Mouse (Mus musculus) gastrocnemius, postnatal 36 days (tissue): ENCODE data around the gene Eci3. TPM values are rescaled to one million over a fixed set of nuclear protein-coding genes. Genes with fewer than 3 reads are reported as not detected.
"Not testable (repeated sequence)": the region's sequence is repeated elsewhere in the genome, so short reads cannot be mapped to it uniquely, and the experiment has no call there.

Source experiments
- DNase-seq, 2 experiments: peaks; one replicate each; pipeline ENCODE4 v3.0.0; 2022
- intact Hi-C: fragments of 180-260 bp; cut with DNase I; formaldehyde crosslinking; loops from one replicate; pipeline ENCODE4 v1.15.1; 2025
- long read RNA-seq, 2 experiments: library from polyadenylated mRNA; stranded (forward); transcript quantifications; one replicate each; pipeline ENCODE4 v2.0.0; 2021
- total RNA-seq, 2 experiments: library from RNA; stranded (reverse); gene quantifications; 2 replicates each; pipeline ENCODE4 v1.2.3; 2021

Eci3 gene
- total RNA-seq = 1 to 10 TPM in 1 of 2 experiments, under 1 TPM in 1; 0.47 to 1.1 TPM
- long read RNA-seq, experiment 1 = 0 reads
- long read RNA-seq, experiment 2 = 0 reads

DNA sequence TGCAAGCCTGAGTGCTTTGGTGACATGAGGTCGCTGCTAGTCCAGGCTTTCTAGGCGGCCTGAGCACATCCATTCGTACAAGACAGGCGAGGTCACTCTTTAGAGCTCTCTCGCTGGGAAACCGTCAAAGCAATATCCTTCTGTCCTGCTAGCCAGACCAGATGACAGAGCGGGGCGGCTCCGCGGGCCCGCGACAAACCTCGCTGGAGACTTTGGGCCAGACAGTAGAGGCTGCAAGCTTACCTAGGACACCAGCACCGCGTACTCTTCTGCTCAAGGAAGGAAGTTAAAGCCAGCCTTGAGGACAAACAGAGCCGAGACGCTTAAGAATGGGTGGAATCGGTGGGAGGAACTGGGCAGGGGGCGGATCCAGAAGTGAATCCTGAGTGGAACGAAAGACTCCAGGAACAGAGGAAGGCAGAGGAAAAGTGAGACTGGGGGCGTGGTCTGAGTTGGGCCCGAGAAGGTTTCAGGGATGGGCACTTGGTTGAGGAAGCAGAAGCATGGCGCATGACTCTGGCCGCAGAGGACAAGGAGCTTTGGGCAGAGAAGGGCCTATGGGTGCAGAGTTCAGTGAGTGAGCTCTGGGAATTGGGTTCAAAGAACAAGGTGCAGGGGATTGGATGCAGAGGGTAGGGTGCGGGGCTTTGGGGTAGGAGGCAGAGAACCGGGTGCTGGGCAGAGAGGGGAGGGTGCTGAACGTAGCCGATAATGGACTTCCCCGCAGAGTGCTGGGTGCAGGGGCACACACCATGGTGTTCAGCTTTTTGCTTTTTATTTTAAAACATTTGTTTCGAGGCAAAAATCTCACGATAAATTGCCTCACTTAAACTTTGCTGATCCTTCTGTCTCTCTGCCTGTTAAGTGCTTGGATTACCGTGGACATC is at the start of gene Eci3:
Gene Eci3, minus strand, starts transcription at position 300 of the 887 bp plus-strand sequence.
- peak; percentile 23 to 29 for DNase-seq
- intact Hi-C loops = no loop called here

DNA sequence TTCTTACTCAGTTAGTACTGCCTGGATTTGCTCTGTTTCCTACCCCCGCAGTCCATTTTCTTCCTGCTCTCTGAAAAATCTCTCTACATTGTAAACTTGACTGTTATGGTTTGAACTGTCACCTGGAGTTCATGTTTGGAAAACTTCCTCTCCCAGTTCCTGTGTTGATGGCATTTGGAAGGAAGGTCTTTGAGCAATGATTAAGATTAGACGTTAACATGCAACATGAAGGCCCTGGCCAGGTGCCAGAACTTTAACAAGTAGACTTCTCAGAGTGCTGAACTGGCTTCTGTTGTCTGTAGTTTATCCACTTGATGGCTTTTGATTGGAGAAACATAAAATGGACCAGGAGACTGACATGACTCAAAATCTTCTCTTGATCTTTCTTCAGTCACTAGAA is 32.3 kb upstream of the Eci3 start:
- intact Hi-C loops = no loop called here
- DNase-seq = no peak

GRCm38 (mm10) chr13:34993983-34994811 is 30.6 kb upstream of the Eci3 start:
- DNase-seq = peak; percentile 94 to 97
- intact Hi-C loops = no loop called here

DNA sequence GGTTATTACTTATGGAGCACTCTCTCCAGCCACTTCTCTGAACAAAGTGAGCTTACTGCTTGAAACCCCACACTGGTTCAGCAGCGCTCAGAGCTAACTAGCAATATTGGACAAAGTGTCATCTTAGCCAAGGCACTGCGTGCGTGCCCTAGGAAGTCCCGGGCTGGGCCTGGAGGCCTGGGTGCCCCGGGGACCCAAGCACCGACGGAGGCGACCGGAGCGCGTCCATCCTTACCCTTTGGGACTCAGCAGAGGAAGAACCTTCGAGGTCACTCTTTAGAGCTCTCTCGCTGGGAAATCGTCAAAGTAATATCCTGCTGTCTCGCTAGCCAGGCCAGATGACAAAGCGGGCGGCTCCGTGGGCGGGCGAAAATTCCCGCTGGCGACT is 30.0 kb upstream of the Eci3 start:
- intact Hi-C loops = no loop called here
- peak in 1 of 2 experiments; percentile 7 for DNase-seq

- intact Hi-C loops = no loop called here
- no peak for DNase-seq
These were observed 29.5 kb upstream of the Eci3 start for GRCm38 (mm10) chr13:34993085-34993484.

DNA sequence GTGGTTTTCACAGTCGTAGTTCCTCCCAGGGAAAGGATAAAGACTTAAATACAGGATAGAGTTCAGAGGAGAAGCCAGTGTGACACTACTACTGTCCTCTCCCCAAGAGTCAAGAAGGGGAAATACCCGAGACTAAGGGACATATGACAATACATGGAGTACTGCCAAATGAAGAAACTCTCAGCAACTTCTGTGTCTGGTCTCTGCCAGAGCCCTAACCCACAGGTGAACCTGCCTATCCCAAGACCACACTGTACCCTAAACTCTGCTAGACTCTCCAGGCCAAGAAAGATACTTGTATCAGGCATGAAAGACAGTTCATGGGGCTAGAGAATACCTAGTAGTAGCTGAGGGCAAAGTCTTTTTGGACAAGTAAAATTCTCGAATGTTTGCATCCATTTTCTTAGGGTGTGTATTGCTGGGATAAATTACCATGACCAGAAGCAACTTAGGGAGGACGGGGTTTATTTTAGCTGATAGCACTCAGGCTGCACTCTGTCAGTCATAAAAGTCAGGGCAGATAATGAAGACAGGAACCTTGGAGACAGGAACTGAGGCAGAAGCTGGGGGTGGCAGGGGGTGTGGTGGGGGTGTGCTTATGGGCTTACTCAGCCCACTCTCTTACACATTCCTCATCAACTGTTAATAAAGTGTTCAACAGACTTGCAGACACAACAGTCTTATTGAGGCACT is 28.1 kb upstream of the Eci3 start:
- no peak for DNase-seq
- intact Hi-C loops = no loop called here

- DNase-seq, intact Hi-C loops: not testable (repeated sequence)
These were observed 19.9 kb upstream of the Eci3 start for GRCm38 (mm10) chr13:34983479-34983878.

DNA sequence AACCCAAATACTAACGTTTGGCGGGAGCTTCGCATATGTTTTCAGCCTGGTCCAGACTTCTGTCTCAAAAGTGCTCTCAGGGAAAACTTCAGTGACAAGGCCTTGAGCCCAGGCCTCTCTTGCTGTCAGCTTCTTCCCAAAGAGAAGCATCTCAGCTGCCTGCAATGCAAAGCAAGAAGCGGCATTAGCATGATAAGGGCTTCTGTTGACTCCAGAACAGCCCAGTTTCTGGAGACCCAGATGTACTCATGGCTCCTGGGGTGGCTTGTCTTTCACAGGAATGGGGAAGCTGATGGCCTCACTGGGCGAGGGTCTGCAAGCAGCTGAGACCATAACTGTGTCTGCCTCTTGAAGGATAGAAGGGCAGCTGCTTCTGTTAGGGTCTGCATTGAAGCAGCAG is 15.0 kb upstream of the Eci3 start:
- intact Hi-C loops, DNase-seq: not testable (repeated sequence)

DNA sequence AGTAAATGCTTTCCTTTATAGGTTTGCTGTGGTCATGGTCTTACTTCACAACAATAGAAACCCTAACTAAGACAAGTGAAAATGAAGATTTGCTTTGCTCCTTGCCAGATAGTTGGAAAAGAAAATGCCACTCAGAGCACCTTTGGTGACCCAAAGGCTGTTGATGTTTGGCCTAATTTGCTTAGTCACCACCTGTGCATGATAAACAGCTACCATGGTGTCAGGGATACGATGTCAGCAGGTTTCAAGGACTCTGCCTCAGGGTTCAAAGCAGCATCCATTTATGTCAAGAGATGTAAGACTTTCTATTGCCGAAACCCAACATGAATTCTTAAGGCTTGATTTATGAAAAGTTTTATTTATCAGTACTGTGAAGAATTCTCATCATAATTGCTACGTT is 13.8 kb upstream of the Eci3 start:
- intact Hi-C loops = no loop called here

DNA sequence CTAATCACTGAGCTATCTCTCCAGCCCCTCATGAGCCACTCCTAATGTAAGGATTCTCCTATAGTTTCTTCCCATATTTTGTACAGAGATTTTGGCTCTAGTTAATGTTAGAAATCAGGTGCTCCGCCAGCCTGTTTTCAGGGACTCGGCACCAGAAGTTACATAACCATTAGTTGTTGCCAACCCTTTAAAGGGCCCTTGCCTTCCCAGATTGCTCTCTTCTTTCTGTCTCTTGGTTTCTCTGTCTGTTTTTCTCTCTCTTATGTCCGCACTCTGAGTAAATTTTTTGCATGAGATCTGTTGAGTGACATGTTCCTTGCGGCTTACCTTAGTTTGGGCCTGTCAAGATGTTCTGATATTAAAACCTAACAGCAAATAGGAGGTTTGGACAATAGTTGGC is 12.5 kb upstream of the Eci3 start:
- intact Hi-C loops = no loop called here
- DNase-seq = no peak

More for the DNA sequence above, 13.8 kb upstream of the Eci3 start:
- no peak for DNase-seq

DNA sequence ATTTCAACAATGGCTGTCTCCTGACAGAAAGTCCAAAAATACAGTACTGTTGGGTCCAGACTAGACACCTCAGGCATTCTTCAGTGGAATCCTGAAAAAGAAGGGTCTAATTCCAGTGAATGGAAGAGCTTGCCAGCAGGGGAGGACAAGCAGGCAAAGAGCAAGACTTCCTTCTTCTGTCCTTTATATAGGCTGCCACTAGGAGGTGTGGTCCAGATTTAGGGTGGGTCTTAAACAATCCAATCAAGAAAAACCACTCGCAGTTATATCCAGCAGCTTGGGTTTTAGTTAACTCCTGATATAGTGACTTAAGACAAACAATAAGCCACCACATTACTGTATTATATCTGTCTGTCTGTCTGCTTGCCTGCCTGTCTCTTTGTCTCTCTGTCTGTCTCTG is 10.2 kb upstream of the Eci3 start:
- no peak for DNase-seq
- intact Hi-C loops = loop anchor here (5.0 kb wide), 1 partner anchor 331 kb away; no protein-coding TSS in a partner anchor

- intact Hi-C loops = loop anchor here (5.0 kb wide), 1 partner anchor 331 kb away; no protein-coding TSS in a partner anchor
- DNase-seq = no peak
These were observed 9.5 kb upstream of the Eci3 start for GRCm38 (mm10) chr13:34973149-34973548.

DNA sequence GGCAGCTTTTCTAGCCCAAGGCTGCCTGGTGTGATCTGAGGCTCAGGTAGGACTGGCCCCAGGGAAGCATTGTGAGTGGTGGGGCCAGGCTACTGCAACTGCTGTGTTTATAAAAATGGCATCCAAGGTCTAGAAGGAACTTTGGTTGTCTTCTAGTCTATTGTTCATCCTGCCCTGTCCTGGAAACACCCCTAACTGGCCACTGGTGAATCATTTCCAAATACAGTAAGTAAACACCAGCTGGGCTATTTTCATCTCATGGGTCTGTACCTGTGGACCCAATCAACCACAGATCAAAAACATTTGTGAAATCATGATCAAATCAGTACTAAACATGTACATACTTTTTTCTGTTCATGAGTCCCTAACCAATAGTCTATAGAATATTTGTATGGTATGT is 8.8 kb upstream of the Eci3 start:
- intact Hi-C loops = loop anchor here (5.0 kb wide), 1 partner anchor 330 kb away; no protein-coding TSS in a partner anchor
- DNase-seq = not testable (repeated sequence)

GRCm38 (mm10) chr13:34965647-34966046 is 2.0 kb upstream of the Eci3 start:
- intact Hi-C loops, DNase-seq: not testable (repeated sequence)

- no peak for DNase-seq
- intact Hi-C loops = no loop called here
These were observed 1.3 kb upstream of the Eci3 start for GRCm38 (mm10) chr13:34964866-34965265.

GRCm38 (mm10) chr13:34964419-34964818 is 809 bp upstream of the Eci3 start:
- no peak for DNase-seq
- intact Hi-C loops = no loop called here

DNA sequence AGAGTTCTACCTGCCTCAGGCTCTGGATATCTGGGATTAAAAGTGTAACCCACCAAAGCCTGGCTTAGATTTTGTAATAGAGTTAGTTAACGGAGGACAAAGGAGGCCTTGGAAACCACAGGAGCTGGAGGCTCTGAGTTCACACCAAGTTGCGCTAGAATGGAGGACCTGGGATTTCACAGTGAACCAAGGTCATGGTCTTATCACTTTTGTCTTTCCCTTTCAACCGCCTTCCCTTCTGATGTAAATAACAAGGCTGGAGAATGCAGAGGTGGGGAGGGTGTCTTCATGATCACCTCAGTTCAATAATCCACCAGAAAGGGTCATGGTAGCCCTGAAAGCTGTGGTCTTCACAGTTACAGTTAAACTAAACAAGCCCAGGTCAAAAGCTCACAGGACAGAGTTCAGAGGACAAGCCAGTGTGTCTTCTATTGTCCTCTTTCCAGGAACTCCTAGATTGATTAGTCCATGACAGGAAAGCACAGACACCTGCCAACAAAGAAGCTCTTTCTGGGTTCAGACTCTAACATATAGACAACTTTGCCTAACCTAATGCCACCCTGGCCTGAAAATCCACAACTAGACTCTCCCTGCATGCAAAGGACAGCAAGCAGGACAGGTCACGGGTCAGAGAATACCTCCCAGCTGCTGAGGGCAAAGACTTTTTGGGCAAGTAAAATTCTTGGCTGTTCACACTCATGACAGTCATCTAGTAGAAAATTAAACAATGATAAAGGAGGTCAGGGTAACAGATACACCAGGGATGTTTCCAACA is 2.4 kb downstream of the Eci3 start:
- no peak for DNase-seq
- intact Hi-C loops = no loop called here

DNA sequence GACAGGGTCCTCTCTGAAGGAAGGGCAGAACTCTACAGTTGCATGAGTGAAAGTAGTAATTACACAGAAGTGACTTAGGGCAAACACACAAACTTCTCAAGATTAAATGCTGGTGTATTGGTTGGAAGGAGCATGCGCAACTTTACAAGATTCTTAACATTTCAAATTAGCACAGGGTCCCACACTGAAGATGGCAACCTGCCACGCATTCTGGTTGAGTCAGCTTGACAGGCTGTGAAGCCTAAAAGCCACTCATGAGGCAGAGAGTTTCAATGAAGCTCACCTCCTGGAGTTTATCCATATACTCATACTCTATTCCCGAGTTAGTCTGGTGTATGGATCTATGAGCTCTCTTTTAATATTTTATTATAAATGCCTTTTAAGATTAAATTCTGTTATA is 5.5 kb downstream of the Eci3 start:
- intact Hi-C loops, DNase-seq: not testable (repeated sequence)

- no peak for DNase-seq
- intact Hi-C loops = no loop called here
These were observed 6.7 kb downstream of the Eci3 start for GRCm38 (mm10) chr13:34956901-34957300.

DNA sequence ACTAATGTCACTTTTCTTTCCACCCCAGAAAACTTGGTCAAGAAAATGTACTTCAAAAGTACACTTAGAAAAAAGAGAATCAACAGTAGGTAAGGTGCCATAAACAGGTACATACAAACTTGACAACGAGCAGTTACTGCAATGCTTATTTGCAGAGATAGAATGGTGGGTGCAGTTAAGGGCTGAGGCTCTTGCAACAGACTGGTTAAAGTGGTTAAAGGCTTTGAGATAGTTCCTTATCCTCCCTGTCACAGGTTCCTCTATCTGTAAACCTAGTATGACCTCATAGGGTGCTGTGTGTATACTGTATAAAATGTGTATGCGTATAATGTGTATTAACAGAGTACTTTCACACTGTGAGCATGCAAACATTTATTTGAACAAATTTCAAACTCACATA is 12.2 kb downstream of the Eci3 start:
- DNase-seq, intact Hi-C loops: not testable (repeated sequence)
